Mouse (Mus musculus): Measurements from ENCODE around the gene Arhgap24.

- TF ChIP-seq CTCF (conservative IDR thresholded peaks at IDR 0.05 in 1 of 2, IDR thresholded peaks at IDR 0.05 in 1 of 2; ENCODE audit: low read depth in 2 of 2, low read length in 2 of 2) (no peak), GABPA (IDR thresholded peaks at IDR 0.05; ENCODE audit: insufficient replicate concordance, low read depth, low read length) (no peak), ELF1 (IDR thresholded peaks at IDR 0.05; ENCODE audit: low read depth, low read length) (no peak), TBP (conservative IDR thresholded peaks at IDR 0.05; ENCODE audit: low read depth, low read length) (no peak), PAX5 (IDR thresholded peaks at IDR 0.05; ENCODE audit: low read length) (no peak)
These were observed 289.4 kb downstream of the Arhgap24 start for GRCm38 (mm10) chr5:102770611-102771010.
